Mouse (Mus musculus) mature B cell (primary cell): ENCODE results near the gene Gm6880.
"Not testable (repeated sequence)": the region's sequence is repeated elsewhere in the genome, so short reads cannot be mapped to it uniquely, and the experiment has no call there.

ENCODE experiments used
- in situ Hi-C: fragments of 300-500 bp; cut with MboI; formaldehyde crosslinking; loops from 2 replicates; pipeline ENCODE4 v1.14.3; 2019

Gm6880 gene

DNA sequence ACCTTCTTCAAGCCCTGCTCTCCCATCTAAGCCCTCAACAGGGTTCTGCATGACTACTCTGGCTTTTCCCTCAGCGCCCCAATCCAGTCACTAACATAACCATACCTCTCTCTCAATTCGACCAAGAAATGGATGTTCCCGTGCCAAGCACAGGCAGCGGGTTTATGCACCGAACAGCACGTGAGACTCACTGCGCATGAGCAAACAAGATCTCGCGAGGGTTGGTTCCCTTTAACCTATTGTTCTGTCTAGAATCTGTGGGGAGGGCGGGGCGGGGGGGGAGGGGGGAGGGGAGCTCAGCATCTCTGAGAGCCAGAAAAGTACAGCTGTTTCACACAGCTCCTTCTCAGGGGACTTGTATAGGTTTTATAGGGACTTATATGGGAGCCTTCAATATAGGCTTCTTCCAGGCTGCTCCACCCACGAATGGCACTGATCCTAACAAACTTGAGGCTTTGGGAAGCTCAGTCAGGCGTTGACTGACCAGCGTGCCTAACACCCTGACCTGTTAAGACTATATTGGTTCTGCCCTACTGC, at the start of gene Gm6880:
TSS of gene Gm6880 (minus strand) at position 51 of the 537 bp plus-strand sequence.
- in situ Hi-C loops = not testable (repeated sequence)

DNA sequence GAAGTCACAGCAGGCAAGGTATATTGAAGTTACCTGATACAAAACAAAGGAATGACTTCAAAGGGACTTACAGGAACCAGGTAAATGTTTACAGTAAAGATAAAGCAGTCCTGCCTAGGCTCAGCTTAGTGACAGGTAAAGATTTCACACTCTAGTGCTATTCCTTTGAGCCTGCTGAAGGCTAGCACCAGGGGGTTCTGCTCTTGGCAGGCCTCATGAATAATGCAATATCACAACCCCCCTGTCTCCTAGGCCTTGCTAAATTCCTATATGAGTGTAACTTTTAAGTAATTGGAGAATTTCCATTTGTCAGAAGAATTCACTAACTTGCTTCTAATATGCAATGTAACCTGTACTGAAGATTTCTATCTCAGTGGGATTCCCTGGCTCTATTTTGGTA, 36.3 kb upstream of the Gm6880 start:
- in situ Hi-C loops = not testable (repeated sequence)

DNA sequence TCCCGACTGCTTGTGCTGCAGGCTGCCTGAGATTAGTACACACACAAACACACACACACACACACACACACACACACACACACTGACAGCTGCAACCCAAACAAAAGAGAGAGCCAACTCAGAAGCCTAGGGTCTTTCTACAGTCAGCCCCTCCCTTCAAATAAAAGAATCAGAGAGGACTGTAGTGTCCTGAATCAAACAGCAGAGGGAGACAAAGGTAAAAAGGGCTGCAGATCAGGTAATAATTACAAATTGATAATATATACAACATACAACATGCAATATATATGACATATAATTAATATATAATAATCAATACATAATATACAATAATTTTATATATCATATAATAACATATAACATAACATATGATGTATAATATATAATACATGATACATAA, 15.9 kb upstream of the Gm6880 start:
- in situ Hi-C loops = no loop called here

DNA sequence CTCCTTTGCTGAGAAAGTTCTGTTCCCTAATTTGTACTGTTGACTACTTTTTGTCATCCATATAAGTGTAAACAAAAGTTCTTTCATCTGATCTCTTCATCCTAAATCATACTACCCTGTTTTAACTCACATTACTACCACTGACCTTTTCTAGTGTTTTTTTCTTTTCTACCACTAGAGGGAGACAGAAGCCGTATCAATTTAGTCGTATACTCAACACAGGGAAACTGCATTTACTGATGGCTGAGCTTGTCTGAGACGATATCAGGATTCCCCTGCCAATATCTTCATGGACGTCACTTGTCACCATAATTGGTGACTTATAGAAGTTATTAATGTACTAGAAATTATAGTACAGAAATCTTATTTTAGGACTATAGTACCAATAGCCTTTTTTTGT, 28.4 kb downstream of the Gm6880 start:
- in situ Hi-C loops = no loop called here

DNA sequence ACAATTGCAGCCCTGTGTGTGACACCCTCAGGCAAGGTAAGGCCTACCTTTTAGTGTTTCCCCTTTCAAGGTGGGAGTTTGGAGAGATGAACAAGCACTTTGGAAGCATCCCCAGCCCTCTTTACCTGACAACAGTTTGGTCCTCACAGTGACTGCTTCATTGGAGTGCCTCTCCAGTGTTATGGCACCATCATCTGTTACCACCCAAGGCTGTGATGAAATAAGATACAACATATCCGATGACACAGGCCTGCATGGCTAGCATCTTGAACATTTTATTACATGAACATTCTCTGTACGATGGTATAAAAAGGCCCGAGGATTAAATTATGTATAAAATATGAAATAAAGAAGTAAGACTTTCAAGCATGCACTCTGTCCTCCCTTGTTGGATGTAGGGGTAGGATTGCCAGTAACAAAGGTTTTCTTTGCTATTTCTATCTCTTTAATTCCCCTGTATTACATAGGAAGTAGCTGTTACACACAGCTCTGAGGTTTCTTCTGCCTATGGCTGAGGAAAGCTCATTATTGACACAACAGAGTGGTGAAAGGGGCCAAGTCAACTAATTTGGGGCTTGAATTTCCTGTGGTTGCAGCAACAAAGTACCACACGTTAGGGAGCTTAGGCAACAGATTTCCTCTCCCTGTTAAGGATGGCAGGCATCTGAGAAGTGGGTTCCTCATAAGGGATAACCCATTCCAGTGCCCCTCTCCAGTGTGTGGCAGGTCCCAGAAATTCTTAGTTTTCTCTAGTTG, 29.9 kb downstream of the Gm6880 start:
- in situ Hi-C loops = no loop called here
